Mouse (Mus musculus) kidney, postnatal 14 days (tissue): ENCODE data around the gene Gmfg.
A peak's percentile ranks its signal among the peaks of the same experiment; 100 is the strongest.

ENCODE experiments used
- DNase-seq: peaks from one replicate; pipeline ENCODE4 v3.0.0; 2022; ENCODE audit warnings: mixed read lengths

The Gmfg gene

GRCm38 (mm10) chr7:28488030-28488491 is 50.8 kb downstream of the Gmfg start:
- peak; percentile 37 for DNase-seq

GRCm38 (mm10) chr7:28490410-28490809 is 53.2 kb downstream of the Gmfg start:
- DNase-seq, result peak; percentile 85

- DNase-seq, result no peak
These were observed 53.7 kb downstream of the Gmfg start for GRCm38 (mm10) chr7:28490903-28491302.

- no peak for DNase-seq
These were observed 55.1 kb downstream of the Gmfg start for GRCm38 (mm10) chr7:28492310-28492709.

GRCm38 (mm10) chr7:28495426-28495825 is 58.2 kb downstream of the Gmfg start:
- DNase-seq, result no peak
